Comparison of ENCODE assay signal across 17 mouse cellular contexts in genomic region chr11:111177516-111177915, GRCm38 (mm10).
"Had no signal": no experiment of that assay in that cellular context is flagged by ENCODE, and none has a peak within 500 bp of the region (broad histone marks: within the 10 kb centered on the region; RNA-seq: fewer than 3 reads in every experiment).

No protein-coding gene starts in this region.

- H3K9me3 ChIP-seq: limb, embryonic 10.5 days; limb, embryonic 13.5 days; liver, embryonic 12.5 days; liver, embryonic 15.5 days; lung, embryonic 15.5 days; midbrain, embryonic 10.5 days had no signal

- DNase-seq: kidney, adult 2 months; kidney, postnatal 25 days; liver; lung, adult 18-20 months; lung, postnatal 10 days; lung, postnatal 36 days; midbrain, embryonic 14.5 days; thymus, adult 18-20 months; thymus, postnatal 36 days had no signal

- H3K9ac ChIP-seq: limb, embryonic 13.5 days; liver, embryonic 12.5 days; liver, embryonic 15.5 days; lung, embryonic 15.5 days had no signal

- H3K4me1 ChIP-seq: limb, embryonic 10.5 days; limb, embryonic 13.5 days; liver, embryonic 12.5 days; liver, embryonic 15.5 days; lung, embryonic 15.5 days; megakaryocyte, embryonic 14.5 days; midbrain, embryonic 10.5 days had no signal

- H3K4me2 ChIP-seq: limb, embryonic 13.5 days; liver, embryonic 12.5 days; liver, embryonic 15.5 days; lung, embryonic 15.5 days had no signal

- ATAC-seq: liver, embryonic 12.5 days had no signal

- H3K4me3 ChIP-seq: limb, embryonic 10.5 days; limb, embryonic 13.5 days; liver, embryonic 12.5 days; liver, embryonic 15.5 days; lung, embryonic 15.5 days; megakaryocyte, embryonic 14.5 days; midbrain, embryonic 10.5 days had no signal

- H3K27ac ChIP-seq: kidney, postnatal 0 days; limb, embryonic 10.5 days; limb, embryonic 13.5 days; liver, embryonic 12.5 days; liver, embryonic 15.5 days; lung, embryonic 15.5 days; midbrain, embryonic 10.5 days had no signal

- H3K36me3 ChIP-seq: limb, embryonic 10.5 days; limb, embryonic 13.5 days; liver, embryonic 12.5 days; liver, embryonic 15.5 days; lung, embryonic 15.5 days; midbrain, embryonic 10.5 days had no signal

- H3K27me3 ChIP-seq: limb, embryonic 13.5 days; liver, embryonic 12.5 days; liver, embryonic 15.5 days; lung, embryonic 15.5 days; megakaryocyte, embryonic 14.5 days had no signal
